Mouse (Mus musculus): ENCODE measurements at regions not wholly inside any gene's neighbourhood (a gene's known extent, or its start where the extent isn't known, plus 50 kb on each side); places are given as distances from the start of the nearest gene placed in this dataset.
A peak's percentile ranks its signal among the peaks of the same experiment; 100 is the strongest.

DNA sequence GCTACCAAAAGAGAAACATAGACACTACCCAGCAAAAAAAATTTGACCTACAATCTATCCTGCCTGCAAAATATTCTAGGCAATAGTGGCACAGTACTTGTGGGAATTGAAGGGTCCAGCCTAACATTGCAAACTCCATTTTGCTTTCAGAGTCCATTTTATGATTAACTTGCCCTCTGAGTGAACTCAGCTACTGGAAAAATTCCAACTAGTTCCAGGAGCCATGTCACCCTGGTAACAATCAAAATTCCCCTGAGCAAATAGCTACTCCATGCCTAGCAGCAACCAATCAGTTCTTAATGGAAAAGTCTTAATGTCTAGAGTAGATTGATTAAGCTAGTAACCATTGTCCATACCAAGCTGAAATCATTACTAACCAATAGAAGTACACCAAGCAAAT lies 104.3 kb upstream of the Ankrd50 start:
- DNase-seq (ENCODE audit: inconsistent age in 2 of 2, low spot score in 1 of 2), result no peak

DNA sequence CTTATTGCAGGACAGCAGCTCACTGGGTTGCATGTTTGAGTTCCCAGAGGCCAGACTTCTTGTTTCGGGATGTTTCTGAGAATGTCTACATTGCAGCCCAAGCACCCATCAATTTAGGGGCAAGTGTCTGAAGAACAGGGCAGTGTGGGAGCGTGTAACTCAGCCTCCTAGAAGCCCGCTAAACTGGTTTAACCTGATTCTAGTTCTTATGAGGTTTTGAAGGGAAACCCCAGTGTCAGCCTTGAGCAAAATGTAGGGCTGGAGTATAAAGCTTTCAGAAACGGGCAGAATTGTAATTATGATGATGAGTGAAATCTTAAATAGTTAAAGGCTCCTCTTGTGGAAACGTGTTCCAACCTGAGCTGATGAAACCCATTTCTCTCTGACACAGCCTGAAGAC lies 100.9 kb upstream of the Ankrd50 start:
- DNase-seq (ENCODE audit: inconsistent age in 2 of 2, low spot score in 1 of 2), result no peak

DNA sequence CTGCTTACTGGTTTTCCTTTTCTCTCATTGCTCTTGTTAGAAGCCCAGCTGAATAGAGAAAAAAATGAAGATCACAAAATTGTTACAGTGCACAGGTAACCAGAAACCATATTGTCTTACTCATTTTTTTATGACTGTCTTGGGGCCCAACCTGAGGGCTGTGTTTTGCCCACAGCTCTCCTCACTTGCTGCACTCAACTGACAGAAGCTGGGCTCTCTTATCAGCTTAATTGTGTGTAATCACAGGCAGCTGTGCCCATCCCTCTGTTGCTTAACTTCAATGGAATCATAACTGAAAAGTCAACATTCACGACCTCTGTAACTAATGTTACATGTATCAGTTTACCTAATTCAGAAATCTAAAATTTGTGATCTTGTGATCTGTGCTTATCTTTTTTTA lies 95.1 kb upstream of the Ankrd50 start:
- DNase-seq (ENCODE audit: inconsistent age in 2 of 2, low spot score in 1 of 2), result no peak

DNA sequence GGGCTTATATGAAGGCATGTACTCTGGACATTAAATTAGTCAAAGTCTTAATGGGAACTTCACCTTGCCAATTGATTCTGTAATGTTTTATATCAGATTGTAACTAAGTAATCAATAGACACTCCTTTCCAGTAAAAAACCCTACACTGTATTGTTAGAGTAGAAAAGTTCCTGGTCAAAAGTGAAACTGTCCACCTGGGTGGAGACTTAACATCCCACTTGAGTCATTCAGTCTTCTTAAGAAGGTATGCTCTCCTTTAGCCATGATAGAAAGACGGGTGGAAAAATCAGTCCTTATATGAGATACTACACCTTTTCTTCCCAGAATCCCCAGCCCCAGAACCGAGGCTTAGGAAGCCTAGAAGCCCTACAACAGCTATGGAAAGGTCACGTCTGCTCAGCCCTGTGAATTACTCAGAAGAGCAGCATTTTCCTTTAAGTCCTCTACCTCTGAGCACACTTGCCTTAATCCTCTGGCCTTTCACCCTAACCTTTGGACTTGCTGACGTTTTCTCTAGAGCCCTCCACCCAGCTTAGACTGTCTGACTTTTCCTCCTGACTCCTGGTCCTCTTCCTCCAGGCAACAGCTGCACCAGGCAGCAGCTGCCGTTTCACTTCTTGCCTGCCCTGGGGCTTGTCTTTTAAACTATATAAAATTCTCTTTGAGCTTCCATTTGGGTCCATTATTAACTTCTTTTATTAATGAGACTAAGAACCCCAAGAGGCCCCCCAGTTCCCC lies 93.4 kb upstream of the Ankrd50 start:
- DNase-seq (ENCODE audit: inconsistent age in 2 of 2, low spot score in 1 of 2), result no peak

DNA sequence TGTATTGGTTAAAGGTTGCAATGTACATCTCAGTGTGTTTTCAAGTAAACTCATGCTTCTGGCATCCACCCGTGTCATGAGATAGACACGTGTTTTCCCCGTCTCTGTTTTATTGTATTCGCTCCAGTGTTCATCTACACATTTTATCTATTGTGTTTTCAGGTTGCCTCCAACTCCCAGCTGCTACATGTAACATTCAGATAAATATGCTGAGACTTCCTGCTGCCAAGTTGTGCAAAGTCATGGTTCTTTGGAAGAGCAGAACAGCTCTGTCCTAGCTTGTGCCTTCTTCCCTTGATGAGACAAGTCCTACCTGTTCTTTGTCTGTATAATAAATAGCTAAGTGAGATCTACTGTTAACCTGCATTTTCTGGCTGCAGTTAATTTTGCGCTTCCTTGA lies 89.0 kb upstream of the Ankrd50 start:
- DNase-seq (ENCODE audit: inconsistent age in 2 of 2, low spot score in 1 of 2), result no peak

DNA sequence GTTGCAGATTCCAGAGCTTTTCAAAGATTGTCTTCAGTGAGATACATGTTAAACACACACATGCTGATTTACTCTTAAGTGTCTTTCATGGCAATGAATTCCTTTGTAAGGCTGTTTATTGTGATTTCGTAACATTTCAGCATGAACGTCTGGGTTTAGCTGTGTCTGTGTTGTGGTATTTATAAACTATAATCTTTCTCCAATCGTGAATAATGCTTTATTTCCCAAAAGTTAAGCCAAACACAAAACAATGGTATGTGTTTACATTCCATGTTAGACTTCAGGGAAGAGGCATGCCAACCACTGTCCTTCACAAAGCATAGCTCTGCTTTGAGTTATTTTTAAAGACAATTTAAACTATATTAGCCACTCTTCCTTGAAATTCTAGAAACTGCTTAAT lies 87.5 kb upstream of the Ankrd50 start:
- no peak for DNase-seq (ENCODE audit: inconsistent age in 2 of 2, low spot score in 1 of 2)

DNA sequence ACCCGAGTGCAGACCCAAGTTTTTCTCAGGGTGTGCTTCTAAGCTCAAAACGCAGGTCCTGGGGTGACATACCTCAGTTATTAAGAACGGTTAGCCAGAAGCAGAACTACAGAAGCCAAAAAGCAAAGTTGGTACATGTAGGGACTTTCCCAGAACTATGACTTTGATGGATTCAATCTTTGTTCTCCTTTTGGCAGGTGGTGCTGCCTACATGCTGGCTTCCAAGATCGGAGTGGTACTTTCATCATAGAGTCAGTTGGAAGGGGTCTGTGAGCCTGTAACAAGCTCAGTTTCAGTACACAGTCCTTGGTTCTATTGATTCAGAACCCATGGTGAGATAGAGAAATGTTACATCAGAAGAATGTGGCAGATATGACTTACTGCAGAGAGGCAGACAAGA lies 86.6 kb upstream of the Ankrd50 start:
- DNase-seq (ENCODE audit: inconsistent age in 2 of 2, low spot score in 1 of 2), result no peak

DNA sequence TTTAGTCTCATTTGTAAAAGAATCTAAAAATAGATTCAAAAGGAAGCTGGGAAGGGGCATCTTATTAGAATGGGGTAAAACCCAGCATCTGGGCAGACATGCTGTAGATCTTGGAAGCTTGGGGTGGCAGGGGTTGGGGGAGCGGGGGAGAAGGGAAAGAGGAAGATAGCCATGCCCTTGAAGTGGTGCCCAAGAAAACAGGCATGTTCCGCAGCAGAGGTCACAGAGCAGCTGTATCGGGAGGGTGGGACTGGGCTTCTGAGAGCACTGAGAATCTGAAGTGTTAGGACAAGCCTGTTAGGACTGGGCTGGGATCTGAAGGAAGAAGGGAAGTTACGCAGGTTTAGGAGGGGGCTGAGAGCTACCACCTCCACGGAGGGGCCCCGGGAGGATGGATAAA lies 84.4 kb upstream of the Ankrd50 start:
- DNase-seq (ENCODE audit: inconsistent age in 2 of 2, low spot score in 1 of 2), result peak in 1 of 2 experiments; percentile 7

DNA sequence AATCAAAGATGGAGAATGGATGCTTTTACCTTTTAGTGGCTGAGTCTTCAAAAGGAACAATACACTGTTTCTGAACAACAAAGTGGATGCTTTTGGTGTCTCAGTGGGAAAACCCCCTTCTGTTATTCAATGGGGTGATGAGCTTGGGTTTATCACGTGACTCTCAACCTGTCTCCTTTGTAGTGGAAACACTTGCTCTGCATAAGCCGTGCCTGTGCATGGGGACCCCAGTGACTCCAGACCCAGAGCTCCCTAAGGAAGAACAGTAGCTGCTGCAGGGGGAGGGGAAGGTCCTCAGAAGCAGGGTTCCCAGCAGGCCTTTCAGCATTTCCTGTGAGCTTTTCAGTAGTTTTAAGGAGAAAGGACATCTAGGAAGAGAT lies 83.9 kb upstream of the Ankrd50 start:
- DNase-seq (ENCODE audit: inconsistent age in 2 of 2, low spot score in 1 of 2), result no peak

DNA sequence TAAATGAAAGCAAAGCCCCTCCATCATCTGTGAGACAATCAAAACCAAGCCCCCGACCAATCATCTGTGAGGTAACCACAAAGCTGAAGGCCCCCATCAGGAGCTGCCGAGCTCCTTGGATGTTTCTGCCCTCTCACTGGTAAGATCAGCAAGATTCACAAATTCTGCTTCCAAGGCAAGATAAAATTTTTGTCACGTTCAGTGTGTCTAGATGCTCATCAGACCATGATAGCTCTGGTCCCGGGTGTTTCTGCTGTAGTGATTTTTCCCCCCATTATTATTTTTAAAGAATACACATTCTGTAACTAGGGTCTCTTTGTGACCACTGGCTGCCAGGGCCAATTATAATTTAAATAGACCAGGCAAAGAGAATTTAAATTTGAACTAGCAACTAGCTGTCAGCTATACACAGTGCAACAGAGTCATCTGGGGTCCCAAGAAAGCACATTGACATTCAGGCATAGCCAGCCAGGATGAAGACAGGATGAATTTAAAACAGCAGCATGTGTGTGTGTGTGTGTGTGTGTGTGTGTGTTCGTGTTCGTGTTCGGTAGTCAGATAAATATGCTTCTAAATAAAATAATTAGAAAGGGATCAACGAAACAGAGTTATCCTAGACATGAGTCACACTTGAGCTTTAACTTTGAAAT lies 83.4 kb upstream of the Ankrd50 start:
- DNase-seq (ENCODE audit: inconsistent age in 2 of 2, low spot score in 1 of 2), result no peak

DNA sequence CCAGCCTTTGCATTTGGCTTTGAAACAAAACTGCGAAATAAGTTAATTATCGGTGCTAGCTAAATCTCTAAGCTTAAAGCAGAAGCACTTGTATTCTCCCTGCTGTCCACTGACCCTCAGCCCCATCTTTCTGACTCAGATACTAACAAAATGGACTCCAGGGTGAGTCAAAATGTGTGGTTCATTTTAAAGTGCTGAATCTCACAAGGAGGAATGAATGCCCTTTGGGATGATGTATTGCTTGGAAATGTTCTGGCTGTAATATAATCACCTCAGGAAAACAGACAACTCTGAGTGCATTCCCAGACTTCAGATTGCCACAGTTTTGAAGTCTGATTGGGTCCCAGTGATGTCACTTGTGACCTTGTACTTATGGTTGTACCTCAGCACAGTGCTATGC lies 81.9 kb upstream of the Ankrd50 start:
- DNase-seq (ENCODE audit: inconsistent age in 2 of 2, low spot score in 1 of 2), result no peak

DNA sequence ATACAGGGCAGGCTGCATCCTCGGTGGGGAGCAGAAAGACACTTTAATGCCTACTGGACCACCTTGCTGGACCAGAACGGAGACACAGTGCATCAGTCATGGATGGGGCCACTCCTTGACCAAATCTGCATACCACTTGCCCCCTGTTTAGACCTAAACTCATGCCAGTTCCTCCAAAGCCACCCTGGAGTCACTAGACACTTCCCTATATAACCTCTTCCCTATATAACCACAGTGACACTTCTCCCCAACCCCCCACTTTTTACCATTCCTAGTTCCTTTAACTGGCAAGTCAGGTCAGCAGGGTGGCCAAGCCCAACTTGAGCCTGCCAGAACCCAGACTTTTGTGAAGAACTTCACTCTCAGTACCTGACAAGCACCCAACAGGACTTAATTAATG lies 80.2 kb upstream of the Ankrd50 start:
- no peak for DNase-seq (ENCODE audit: inconsistent age in 2 of 2, low spot score in 1 of 2)

DNA sequence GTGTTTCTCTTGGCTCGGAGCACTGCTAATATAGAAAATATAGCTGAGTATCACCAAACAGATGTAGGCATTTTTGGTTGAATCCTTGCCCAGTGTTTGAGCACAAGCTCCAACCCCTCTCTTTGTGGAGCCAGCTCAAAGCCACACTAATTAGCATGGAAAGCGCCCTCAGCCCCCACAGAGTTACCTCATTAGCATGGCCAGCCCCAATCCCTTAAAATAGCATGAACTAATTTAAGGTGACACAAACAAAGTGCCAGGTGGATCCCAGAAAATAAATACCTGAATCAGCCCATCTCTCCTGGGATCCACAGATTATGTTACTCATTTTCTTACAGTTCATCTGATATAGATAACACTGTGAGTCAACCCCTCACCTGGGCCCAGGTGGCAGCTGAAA lies 79.7 kb upstream of the Ankrd50 start:
- no peak for DNase-seq (ENCODE audit: inconsistent age in 2 of 2, low spot score in 1 of 2)

DNA sequence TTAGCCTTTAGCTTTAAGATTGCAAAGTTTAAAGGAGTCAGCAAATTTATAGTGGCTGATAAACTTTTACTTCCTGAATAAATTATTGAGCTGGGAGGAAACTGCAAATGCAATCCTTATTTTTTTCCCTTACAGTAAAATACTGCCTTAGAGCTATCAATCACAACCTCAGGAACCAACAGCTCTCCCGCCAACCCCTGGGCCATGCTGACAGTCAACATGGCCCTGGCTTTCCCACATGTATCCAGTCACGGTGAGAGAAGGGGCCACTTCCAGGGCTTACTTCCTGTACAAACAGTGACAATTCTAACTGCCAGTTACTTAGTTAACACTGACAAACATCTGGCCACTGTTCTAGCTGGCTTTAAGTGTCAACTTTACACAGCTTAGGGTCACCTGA lies 76.5 kb upstream of the Ankrd50 start:
- DNase-seq (ENCODE audit: inconsistent age in 2 of 2, low spot score in 1 of 2), result no peak

DNA sequence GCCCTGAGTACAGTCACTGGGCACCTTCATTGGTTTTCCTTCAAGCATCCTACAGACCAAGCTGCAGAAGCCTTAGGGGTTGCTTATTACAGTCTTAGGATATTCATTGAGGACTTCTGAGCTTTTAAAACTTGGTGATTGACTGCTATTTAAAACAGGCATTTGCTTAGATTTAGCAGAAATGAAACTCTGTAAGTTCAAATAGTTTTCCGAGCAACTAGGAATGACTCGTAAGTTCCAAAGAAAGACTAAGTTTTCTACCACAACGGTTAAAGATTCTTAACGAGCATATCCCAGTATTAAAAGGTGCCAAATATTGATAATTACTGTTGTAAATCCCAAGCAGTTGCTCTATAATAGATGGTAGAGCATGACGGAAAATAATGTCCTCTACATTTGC lies 71.3 kb upstream of the Ankrd50 start:
- no peak for DNase-seq (ENCODE audit: inconsistent age in 2 of 2, low spot score in 1 of 2)

DNA sequence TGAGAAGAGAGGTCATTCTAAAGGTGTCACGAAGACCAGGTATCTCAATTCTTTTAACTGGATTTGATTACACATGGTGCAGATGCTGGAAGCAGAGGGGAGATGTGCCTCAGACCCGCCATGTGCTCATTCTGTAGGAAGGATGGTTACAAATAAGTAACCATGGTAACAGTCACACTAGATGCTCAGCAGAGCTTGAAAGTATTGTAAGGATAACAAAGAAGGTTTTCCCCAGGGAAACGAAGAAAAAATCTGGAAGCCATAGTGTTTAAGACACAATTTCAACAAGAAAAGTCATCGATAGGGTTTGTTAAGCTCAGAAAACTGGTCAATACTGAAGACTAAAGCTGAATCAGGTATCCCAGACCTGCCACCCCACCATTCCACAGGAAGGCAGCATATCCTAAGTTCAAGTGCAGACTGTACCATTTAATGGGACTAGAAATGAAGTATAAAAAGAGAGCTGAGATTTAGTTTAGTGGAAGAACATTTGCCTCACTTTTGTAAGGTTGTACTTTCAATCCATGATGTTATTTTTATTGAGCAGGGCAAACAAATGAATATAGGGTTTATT lies 68.9 kb upstream of the Ankrd50 start:
- DNase-seq (ENCODE audit: inconsistent age in 2 of 2, low spot score in 1 of 2), result no peak

DNA sequence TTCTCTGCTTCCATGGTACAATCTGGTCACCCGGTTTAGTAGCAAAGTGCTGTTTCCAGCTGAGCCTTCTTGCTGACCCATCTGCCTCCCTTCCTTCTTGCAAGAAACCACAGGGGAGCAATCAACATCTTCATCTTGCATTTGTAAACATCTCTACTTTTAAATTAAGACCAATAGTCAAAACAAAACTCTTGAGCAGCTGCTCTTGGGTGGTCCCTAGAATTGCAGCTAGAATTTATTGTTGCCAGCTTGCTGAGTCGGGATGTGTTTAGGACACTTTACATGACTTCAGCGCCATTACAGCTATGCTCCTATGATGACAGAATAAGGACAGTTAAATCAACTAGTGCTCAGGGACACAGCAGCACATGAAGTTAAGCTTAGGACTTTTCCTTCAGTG lies 62.4 kb upstream of the Ankrd50 start:
- no peak for DNase-seq (ENCODE audit: inconsistent age in 2 of 2, low spot score in 1 of 2)

DNA sequence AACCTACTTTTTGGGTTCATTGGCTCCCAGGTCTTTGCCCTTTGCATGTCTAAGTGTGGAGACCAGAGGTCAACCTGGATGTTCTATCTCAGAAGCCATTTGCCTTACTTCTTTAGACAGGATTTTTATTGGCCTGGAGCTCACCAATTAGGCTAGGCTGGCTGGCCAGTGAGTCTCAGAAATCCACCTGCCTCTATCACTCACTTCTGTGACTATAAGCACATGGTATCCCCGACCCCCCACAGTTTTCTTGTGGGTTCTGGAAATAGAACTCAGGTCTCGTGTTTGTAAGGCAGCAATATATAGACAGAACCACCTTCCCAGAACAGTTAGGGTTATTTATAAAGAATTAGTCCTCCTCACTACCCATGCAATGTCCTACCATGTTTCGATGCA lies 60.9 kb upstream of the Ankrd50 start:
- DNase-seq (ENCODE audit: inconsistent age in 2 of 2, low spot score in 1 of 2), result no peak

DNA sequence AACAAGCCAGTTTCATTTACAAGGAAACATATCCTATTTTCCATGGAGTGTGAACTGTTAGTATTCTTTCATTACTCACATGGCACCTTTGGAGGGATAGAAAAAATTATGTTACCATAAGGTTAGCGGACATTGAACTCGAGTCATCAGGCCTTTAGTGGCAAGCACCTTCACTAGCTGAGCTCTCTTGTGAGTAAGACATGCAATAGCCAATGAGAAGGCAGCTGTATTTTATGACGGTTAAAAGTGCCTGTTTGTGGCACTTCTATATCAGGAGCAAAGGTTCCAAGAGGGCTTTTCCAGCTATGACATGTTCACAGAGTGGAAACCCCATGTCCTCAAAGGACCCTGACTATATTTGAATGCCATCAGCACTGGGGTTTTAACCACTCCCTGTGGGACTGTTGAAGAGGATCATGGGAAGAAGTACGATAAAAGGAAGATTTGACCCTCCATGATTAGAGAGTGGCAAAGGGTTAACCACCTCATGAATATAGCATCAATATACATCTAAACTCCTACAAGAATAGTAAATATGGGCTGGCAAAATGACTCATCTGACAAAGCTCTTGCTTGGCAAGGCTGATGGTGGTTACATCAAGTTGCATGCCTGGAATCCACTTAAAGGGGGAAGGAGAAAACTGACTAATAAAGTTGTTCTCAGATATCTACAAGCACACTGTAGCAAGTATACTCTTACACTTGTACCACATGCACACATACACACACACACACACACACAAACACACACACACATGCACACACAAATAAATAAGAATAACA lies 60.3 kb upstream of the Ankrd50 start:
- no peak for DNase-seq (ENCODE audit: inconsistent age in 2 of 2, low spot score in 1 of 2)

DNA sequence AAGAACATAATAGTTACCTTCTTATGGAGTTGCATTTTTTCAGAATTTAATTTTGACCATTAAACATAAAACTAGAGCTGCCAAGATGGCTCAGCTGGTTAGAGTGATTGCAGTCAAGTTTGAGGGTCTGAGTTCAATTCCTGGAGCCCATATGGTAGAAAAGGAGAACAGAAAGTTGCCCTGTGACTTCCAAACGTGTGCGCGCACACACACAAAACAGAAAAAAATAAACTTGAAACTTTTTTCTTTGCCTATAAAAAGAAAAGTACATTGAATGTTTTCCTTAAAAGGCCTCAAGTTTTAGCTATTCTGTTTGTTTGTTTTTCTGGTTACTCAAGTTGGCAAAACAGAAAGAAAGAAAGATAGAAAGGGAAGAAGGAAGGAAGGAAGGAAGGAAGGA lies 59.2 kb upstream of the Ankrd50 start:
- no peak for DNase-seq (ENCODE audit: inconsistent age in 2 of 2, low spot score in 1 of 2)

DNA sequence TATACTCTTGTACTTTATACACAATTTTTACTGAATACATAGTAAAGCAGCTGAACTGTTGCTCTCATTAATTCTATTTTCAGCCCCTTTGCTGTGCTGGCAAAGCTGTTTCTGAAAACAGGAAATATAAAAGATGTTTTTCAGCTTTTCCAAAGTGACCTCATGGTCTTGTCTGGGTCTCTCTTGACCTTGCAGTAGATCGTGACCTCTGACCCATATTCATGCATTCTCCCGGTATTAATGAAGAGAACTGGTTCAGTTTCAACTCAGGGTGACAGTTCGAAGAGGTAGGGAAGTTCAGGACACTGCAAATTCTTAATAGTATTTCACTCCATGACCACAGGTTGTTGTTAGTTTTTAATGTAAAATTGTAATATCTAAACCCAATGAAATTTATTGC lies 56.7 kb upstream of the Ankrd50 start:
- DNase-seq (ENCODE audit: inconsistent age in 2 of 2, low spot score in 1 of 2), result no peak

DNA sequence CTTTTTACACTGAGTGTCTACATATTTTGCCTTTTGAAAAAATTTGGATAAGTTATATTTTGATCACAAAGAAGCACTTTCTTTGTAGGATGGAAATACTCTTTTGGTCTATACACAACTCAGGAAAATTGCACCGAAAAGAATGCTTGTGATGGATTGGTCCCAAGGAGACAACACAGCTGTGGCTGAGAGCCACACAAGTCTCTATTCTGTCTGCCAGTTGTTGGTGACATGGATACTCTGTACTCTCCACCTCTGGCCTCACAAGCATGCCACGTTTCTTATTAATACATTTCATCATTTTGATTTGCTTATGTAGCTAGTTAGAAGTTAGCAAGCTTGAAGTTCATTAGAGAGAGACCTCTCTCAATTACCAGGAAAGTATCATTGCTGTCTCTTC lies 53.7 kb upstream of the Ankrd50 start:
- no peak for DNase-seq (ENCODE audit: inconsistent age in 2 of 2, low spot score in 1 of 2)
